Mouse (Mus musculus) small intestine, adult 2 months (tissue): ENCODE measurements around the gene Atf7.

Experiments used
- CTCF ChIP-seq: fragments of 200-500 bp; IDR thresholded peaks from 2 replicates; pipeline ENCODE4 v1.5.1; 2012; ENCODE audit warnings: low read depth, mild to moderate bottlenecking, control low read depth, inconsistent platforms, low read length, moderate library complexity, mixed read lengths; ENCODE audit not compliant: insufficient replicate concordance, insufficient read length; ENCODE audit errors: extremely low read depth
- POLR2A ChIP-seq: fragments of 200-500 bp; IDR thresholded peaks from 2 replicates; pipeline ENCODE4 v1.6.1; 2012; ENCODE audit warnings: low read depth, mild to moderate bottlenecking, control low read depth, inconsistent platforms, low read length, moderate library complexity

DNA sequence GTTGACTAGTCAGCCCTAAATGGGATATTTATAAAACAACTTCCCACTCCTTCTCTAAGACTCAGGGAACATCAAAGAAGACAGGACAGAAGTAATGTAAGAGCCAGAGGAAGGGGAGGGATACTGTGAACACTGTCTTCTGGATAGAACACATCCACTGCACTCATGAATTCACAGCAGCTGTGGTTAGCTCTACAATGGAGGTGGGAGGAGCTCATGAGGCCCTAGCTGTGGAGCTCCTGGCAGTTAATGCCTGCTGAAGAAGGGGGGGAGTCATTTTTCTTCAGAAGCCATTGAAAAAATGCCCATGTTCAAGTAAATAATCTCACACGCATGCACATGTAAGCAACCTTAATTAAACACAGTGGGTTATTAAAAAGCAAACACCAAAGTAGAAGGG lies 48.3 kb downstream of the Atf7 start:
- TF ChIP-seq POLR2A = no peak
- TF ChIP-seq CTCF = no peak
